Mouse (Mus musculus) spleen, adult 2 months (tissue): ENCODE measurements around the gene Pex3. TPM values are rescaled to one million over a fixed set of nuclear protein-coding genes. Genes with fewer than 3 reads are reported as not detected.
"Not testable (repeated sequence)": the region's sequence is repeated elsewhere in the genome, so short reads cannot be mapped to it uniquely, and the experiment has no call there.

Experiments used
- DNase-seq, 2 experiments: peaks; one replicate each; pipeline versions ENCODE4 v3.0.0 to v3.0.0-alpha.2; 2012 to 2021; ENCODE audit warnings: low spot score in 2 of 2, low read depth in 1 of 2
- H3K27ac ChIP-seq: fragments of 200-500 bp; 2 replicates; pipeline ENCODE4 v1.5.1; 2012; ENCODE audit warnings: low read length, inconsistent platforms; ENCODE audit not compliant: insufficient read depth
- H3K27me3 ChIP-seq: fragments of 200-500 bp; 2 replicates; pipeline ENCODE4 v1.6.1; 2012; ENCODE audit warnings: mild to moderate bottlenecking, moderate library complexity, low read length, inconsistent platforms; ENCODE audit not compliant: control insufficient read depth, insufficient read depth
- H3K36me3 ChIP-seq: fragments of 200-500 bp; 2 replicates; pipeline ENCODE4 v1.6.1; 2012; ENCODE audit warnings: mild to moderate bottlenecking, low read length, inconsistent platforms; ENCODE audit not compliant: control insufficient read depth, insufficient read depth
- H3K4me1 ChIP-seq: fragments of 200-500 bp; 2 replicates; pipeline ENCODE4 v1.6.1; 2011; ENCODE audit warnings: inconsistent platforms; ENCODE audit not compliant: control insufficient read depth, insufficient read depth, insufficient read length
- H3K4me3 ChIP-seq: fragments of 200-500 bp; 2 replicates; pipeline ENCODE4 v1.5.1; 2011; ENCODE audit warnings: mild to moderate bottlenecking, inconsistent platforms; ENCODE audit not compliant: insufficient read depth, insufficient read length; ENCODE audit errors: extremely low read depth
- CTCF ChIP-seq: fragments of 200-500 bp; IDR thresholded peaks from 2 replicates; pipeline ENCODE4 v1.5.1; 2011; ENCODE audit warnings: mild to moderate bottlenecking, inconsistent platforms; ENCODE audit not compliant: insufficient read depth, insufficient read length, insufficient replicate concordance; ENCODE audit errors: extremely low read depth
- POLR2A ChIP-seq: fragments of 200-500 bp; IDR thresholded peaks from 2 replicates; pipeline ENCODE4 v1.6.1; 2011; ENCODE audit warnings: low read depth, low read length, inconsistent platforms
- WGBS: fragments of 180-500 bp; shearing (Covaris S2); methylation state at CpG from one replicate; pipeline ENCODE4 v1.1.7; 2018; 5-methylcytosine and 5-hydroxymethylcytosine counted together
- polyA plus RNA-seq: library from polyadenylated mRNA; depleted of rRNA; stranded (reverse); fragments of >200 nt; gene quantifications from 2 replicates; pipeline ENCODE4 v1.2.3, GENCODE M21; 2012

Gene Pex3
- polyA plus RNA-seq, 1 experiment = 3.0 TPM

DNA sequence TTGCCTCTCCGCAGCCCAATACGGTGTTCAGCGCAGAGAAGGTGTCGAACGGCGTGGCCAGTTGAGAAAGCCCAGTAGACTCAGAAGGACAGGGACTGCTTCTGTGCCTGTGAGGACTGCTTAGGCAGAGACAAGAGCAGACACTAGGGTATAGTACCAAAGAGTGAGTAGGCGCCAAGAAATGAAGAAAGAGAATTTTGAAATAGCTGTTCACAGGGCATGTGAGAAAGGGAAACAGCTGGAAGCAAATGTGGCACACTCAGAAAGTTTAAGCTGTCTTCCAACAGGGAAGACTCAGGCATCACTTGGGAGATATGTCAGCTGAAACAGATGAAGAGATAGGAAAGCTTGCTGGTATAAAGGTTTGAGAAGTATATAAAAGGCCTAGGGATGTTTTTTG, 16.2 kb downstream of the Pex3 start:
- peaks cover 20% of the 10 kb centered on the region for H3K36me3 ChIP-seq
- H3K27me3 ChIP-seq = no peaks in the 10 kb centered on the region
- no peak for TF ChIP-seq CTCF
- TF ChIP-seq POLR2A = no peak
- 97% methylated on average over 7 of the region's 7 CpGs for WGBS
- H3K4me1 ChIP-seq = no peaks in the 10 kb centered on the region; the same call in 1 of the 2 replicates
- DNase-seq = no peak
- no peak overlapping the region for H3K27ac ChIP-seq
- no peak overlapping the region for H3K4me3 ChIP-seq

DNA sequence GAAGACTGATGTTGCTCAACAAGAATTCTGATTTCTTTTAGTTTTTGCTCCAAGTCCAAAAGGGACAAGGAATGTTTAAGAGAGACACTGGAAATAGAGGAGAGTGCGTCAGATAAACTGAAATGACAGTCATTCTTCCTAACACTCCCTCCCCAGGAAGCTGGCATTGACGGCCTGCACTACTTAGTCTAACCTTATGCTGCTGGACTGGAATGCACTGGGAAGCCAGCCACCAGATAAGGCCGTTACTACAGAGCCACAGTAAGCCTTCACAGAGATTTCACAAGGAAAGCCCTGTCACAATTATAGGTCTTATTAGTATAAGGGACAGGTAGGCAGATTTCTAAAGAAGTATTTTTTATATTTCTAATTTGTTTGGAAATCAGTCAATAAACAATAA, 18.2 kb downstream of the Pex3 start:
- Histone ChIP-seq H3K36me3 (peaks cover 23% of the 10 kb centered on the region), H3K4me1 (no peaks in the 10 kb centered on the region; the same call in 1 of the 2 replicates), H3K4me3 (no peak overlapping the region), H3K27ac (no peak overlapping the region), H3K27me3 (no peaks in the 10 kb centered on the region)
- DNase-seq = no peak
- 92% methylated on average over 3 of the region's 3 CpGs for WGBS
- TF ChIP-seq POLR2A (no peak), CTCF (no peak)

DNA sequence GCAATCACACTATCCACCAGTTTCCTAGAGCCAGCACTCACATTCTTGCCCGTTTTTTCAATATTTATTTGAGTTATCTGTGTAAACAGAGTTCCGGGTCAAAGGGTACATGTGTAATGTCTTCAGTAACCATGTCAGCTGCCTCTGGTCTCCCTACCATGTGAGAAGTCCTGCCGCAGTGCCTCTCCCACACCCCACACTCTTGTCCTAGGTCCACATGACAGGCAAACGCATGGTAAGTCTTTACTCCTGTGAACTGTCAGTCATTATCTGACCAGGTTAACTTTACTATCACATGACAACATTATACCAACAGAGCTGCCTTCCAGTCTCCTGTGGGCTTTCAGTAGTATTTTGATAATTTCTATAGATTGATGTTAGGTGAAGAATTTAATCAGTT, 24.8 kb downstream of the Pex3 start:
- no peak for DNase-seq
- H3K4me3 ChIP-seq = no peak overlapping the region
- TF ChIP-seq CTCF (no peak), POLR2A (no peak)
- WGBS = 91% methylated on average over 4 of the region's 4 CpGs
- no peak overlapping the region for H3K27ac ChIP-seq
- H3K36me3 ChIP-seq = peaks cover 15% of the 10 kb centered on the region
- H3K27me3 ChIP-seq = no peaks in the 10 kb centered on the region
- H3K4me1 ChIP-seq = no peaks in the 10 kb centered on the region

DNA sequence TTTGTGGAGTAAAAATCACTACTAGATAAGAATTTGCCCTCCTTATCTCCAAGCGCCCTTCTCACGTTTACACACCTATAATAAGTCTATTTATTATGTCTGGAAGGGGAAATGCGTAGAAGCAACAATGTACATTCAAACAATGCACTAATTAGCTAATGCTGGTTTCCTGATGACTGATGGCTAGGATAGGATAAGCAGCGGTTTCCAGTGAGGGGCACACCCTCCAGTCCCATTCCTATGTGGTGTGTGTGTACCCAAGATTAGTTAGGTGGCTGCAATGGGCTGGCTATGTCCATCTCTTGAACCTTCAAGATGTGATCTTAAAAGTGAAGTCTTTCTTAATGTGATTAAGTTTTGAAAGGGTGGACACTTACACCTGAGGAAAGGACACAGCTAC, 31.1 kb downstream of the Pex3 start:
- H3K4me1 ChIP-seq = no peaks in the 10 kb centered on the region
- H3K27me3 ChIP-seq = no peaks in the 10 kb centered on the region
- WGBS = 83% methylated on average over 4 of the region's 4 CpGs
- no peak for DNase-seq
- H3K36me3 ChIP-seq = peaks cover 3% of the 10 kb centered on the region; the same call in 1 of the 2 replicates
- no peak overlapping the region for H3K27ac ChIP-seq
- TF ChIP-seq POLR2A (no peak), CTCF (no peak)
- H3K4me3 ChIP-seq = no peak overlapping the region

DNA sequence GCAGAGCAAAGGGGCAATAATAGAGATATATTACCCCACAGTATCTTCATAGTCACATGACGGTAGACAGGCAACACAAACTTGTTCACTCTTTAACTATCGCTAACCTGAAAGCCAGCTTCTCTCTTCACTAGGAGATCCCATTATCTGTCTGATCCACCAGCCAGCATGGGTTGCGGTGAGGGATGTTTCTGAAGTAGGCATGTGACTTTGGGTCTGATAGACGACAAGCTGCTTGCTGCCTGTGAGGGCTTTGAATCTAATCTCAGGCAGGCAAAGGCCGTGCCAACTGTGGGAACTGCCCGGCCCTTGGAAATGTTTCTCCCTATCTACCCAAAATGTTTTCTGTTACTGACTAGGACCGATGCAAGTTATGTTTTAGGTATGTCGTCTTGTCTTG, 50.6 kb downstream of the Pex3 start:
- Histone ChIP-seq H3K4me1 (peaks cover 6% of the 10 kb centered on the region; the same call in 1 of the 2 replicates), H3K4me3 (no peak overlapping the region), H3K36me3 (peaks cover 2% of the 10 kb centered on the region; the same call in 1 of the 2 replicates), H3K27ac (no peak overlapping the region), H3K27me3 (no peaks in the 10 kb centered on the region)
- DNase-seq = no peak
- TF ChIP-seq CTCF (no peak), POLR2A (no peak)
- 82% methylated on average over 8 of the region's 8 CpGs for WGBS

DNA sequence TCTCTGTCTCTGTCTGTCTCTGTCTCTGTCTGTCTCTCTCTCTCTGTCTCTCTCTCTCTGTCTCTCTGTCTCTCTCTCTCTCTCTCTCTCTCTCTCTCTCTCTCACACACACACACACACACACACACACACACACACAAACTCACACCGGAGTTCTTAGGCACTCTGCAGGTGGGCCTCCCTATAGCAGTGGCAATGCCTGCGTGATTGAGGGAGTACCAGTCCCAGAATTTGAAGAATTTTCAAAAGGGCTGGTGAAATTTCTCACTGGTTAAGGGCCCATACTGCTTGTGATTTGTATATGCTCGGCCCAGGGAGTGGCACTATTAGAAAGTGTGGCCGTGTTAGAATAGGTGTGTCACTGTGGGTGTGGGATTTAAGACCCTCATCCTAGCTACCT, 51.4 kb downstream of the Pex3 start:
- 54% methylated on average over 4 of the region's 4 CpGs for WGBS
- not testable (repeated sequence) for H3K27ac ChIP-seq, H3K4me1 ChIP-seq, H3K27me3 ChIP-seq, DNase-seq, H3K36me3 ChIP-seq
- H3K4me3 ChIP-seq = peak overlapping the region; percentile 83; the same call in 1 of the 2 replicates

DNA sequence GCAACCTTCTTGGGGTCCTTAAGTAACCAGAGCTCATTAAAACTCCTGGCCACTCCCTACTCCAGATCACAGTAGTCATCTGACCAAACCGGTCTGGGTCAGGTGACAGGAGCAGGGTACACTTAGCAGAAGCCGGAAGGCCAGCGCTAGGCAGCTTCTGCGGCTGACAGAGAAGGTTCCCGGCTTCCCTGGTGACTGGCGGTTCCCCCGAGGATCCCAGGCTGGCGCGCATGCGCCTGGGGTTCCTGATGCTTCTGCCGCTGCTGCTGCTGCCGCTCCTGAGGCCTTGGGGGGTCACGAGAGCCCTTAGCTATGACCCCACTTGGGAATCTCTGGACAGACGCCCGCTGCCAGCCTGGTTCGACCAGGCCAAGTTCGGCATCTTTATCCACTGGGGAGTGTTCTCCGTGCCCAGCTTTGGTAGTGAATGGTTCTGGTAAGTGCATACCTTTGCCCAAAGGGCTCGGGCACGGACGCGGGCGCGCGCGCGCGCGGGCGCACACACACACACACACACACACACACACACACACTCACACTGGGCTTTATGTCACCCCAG, 51.9 kb downstream of the Pex3 start:
- peak overlapping the region; percentile 83 for H3K4me3 ChIP-seq
- TF ChIP-seq CTCF (no peak), POLR2A (peak; percentile 29)
- H3K27me3 ChIP-seq = no peaks in the 10 kb centered on the region
- H3K4me1 ChIP-seq = peaks cover 6% of the 10 kb centered on the region; the same call in 1 of the 2 replicates
- under 1% methylated on average over 26 of the region's 30 CpGs for WGBS
- peak; percentile 67 to 78 for DNase-seq
- H3K27ac ChIP-seq = peak overlapping the region; percentile 58
- H3K36me3 ChIP-seq = peaks cover 2% of the 10 kb centered on the region; the same call in 1 of the 2 replicates
